Mouse (Mus musculus) left cerebral cortex, adult 9 months (tissue): ENCODE results near the gene Igf2bp2.

ENCODE experiments used
- DNase-seq, 2 experiments: peaks; one replicate each; pipeline ENCODE4 v3.0.0; 2022; ENCODE audit warnings: low spot score in 2 of 2

Gene Igf2bp2

GRCm38 (mm10) chr16:22106012-22106584, 57.0 kb downstream of the Igf2bp2 start:
- DNase-seq = no peak

GRCm38 (mm10) chr16:22100067-22100466, 63.0 kb downstream of the Igf2bp2 start:
- DNase-seq = no peak

- no peak for DNase-seq
Measured at GRCm38 (mm10) chr16:22097659-22098058, 65.4 kb downstream of the Igf2bp2 start.

- DNase-seq = no peak
Measured at GRCm38 (mm10) chr16:22095751-22096150, 67.3 kb downstream of the Igf2bp2 start.

- no peak for DNase-seq
Measured at GRCm38 (mm10) chr16:22091255-22091783, 71.8 kb downstream of the Igf2bp2 start.

GRCm38 (mm10) chr16:22085411-22085810, 77.7 kb downstream of the Igf2bp2 start:
- DNase-seq = no peak

GRCm38 (mm10) chr16:22080125-22080710, 82.9 kb downstream of the Igf2bp2 start:
- no peak for DNase-seq

GRCm38 (mm10) chr16:22076620-22076941, 86.5 kb downstream of the Igf2bp2 start:
- no peak for DNase-seq

- DNase-seq = no peak
Measured at GRCm38 (mm10) chr16:22075829-22076619, 87.1 kb downstream of the Igf2bp2 start.

GRCm38 (mm10) chr16:22075067-22075466, 88.0 kb downstream of the Igf2bp2 start:
- DNase-seq = no peak

- DNase-seq = no peak
Measured at GRCm38 (mm10) chr16:22071361-22071760, 91.7 kb downstream of the Igf2bp2 start.

GRCm38 (mm10) chr16:22067406-22067805, 95.7 kb downstream of the Igf2bp2 start:
- DNase-seq = no peak

GRCm38 (mm10) chr16:22065536-22065935, 97.6 kb downstream of the Igf2bp2 start:
- DNase-seq = no peak

- no peak for DNase-seq
Measured at GRCm38 (mm10) chr16:22062284-22062683, 100.8 kb downstream of the Igf2bp2 start.

- no peak for DNase-seq
Measured at GRCm38 (mm10) chr16:22061555-22062160, 101.4 kb downstream of the Igf2bp2 start.

- DNase-seq = no peak
Measured at GRCm38 (mm10) chr16:22060416-22060815, 102.7 kb downstream of the Igf2bp2 start.

- no peak for DNase-seq
Measured at GRCm38 (mm10) chr16:22058871-22059270, 104.2 kb downstream of the Igf2bp2 start.

- no peak for DNase-seq
Measured at GRCm38 (mm10) chr16:22057498-22057897, 105.6 kb downstream of the Igf2bp2 start.

GRCm38 (mm10) chr16:22053411-22053810, 109.7 kb downstream of the Igf2bp2 start:
- no peak for DNase-seq

- no peak for DNase-seq
Measured at GRCm38 (mm10) chr16:22046739-22047366, 116.2 kb downstream of the Igf2bp2 start.

- DNase-seq = no peak
Measured at GRCm38 (mm10) chr16:22045930-22046329, 117.2 kb downstream of the Igf2bp2 start.

- DNase-seq = no peak
Measured at GRCm38 (mm10) chr16:22043830-22044229, 119.3 kb downstream of the Igf2bp2 start.
